Mouse (Mus musculus) embryonic facial prominence, embryonic 13.5 days (tissue): Measurements from ENCODE around the gene Zfyve1. TPM values are rescaled to one million over a fixed set of nuclear protein-coding genes. Genes with fewer than 3 reads are reported as not detected.

ENCODE experiments used
- ATAC-seq: fragments of 200-750 bp; cut with Nextera tagmentation; 2 replicates; pipeline ENCODE4 v1.8.0; 2017; ENCODE audit warnings: low read depth; ENCODE audit not compliant: insufficient number of reproducible peaks, insufficient read depth, low FRiP score, low TSS enrichment
- H3K27ac ChIP-seq: fragments of 300-500 bp; sonication (generic); 2 replicates; pipeline ENCODE4 v1.5.1; 2015; ENCODE audit warnings: moderate library complexity, mild to moderate bottlenecking, inconsistent platforms
- H3K27me3 ChIP-seq: fragments of 300-500 bp; sonication (generic); 2 replicates; pipeline ENCODE4 v1.6.1; 2015; ENCODE audit warnings: mild to moderate bottlenecking, inconsistent platforms
- H3K36me3 ChIP-seq: fragments of 300-500 bp; sonication (generic); 2 replicates; pipeline ENCODE4 v1.6.1; 2015; ENCODE audit warnings: mild to moderate bottlenecking, inconsistent platforms
- H3K4me1 ChIP-seq: fragments of 300-500 bp; sonication (generic); 2 replicates; pipeline ENCODE4 v1.6.1; 2015; ENCODE audit warnings: inconsistent platforms
- H3K4me2 ChIP-seq: fragments of 300-500 bp; sonication (generic); 2 replicates; pipeline ENCODE4 v1.6.1; 2015; ENCODE audit warnings: moderate library complexity, mild to moderate bottlenecking, inconsistent platforms
- H3K4me3 ChIP-seq: fragments of 300-500 bp; sonication (generic); 2 replicates; pipeline ENCODE4 v1.5.1; 2015; ENCODE audit warnings: mild to moderate bottlenecking, inconsistent platforms
- H3K9ac ChIP-seq: fragments of 300-500 bp; sonication (generic); 2 replicates; pipeline ENCODE4 v1.6.1; 2015; ENCODE audit warnings: mild to moderate bottlenecking, inconsistent platforms
- H3K9me3 ChIP-seq: fragments of 300-500 bp; sonication (generic); 2 replicates; pipeline ENCODE4 v1.6.1; 2016; ENCODE audit warnings: inconsistent platforms
- WGBS: fragments of 180-500 bp; shearing (Covaris S2); methylation state at CpG from one replicate; pipeline ENCODE4 v1.1.7; 2015; ENCODE audit warnings: mixed read lengths; 5-methylcytosine and 5-hydroxymethylcytosine counted together
- polyA plus RNA-seq: library from polyadenylated mRNA; unstranded; fragments of >200 nt; fragmentation: Nextera tagmentation; extraction: Ambion mirVana; gene quantifications from 2 replicates; pipeline ENCODE4 v1.2.1, GENCODE M21; 2015

Zfyve1 gene
- polyA plus RNA-seq, 1 experiment from 2014 or later, result 22.5 TPM

GRCm38 (mm10) chr12:83521083-83521482 lies 75.9 kb downstream of the Zfyve1 start:
- Histone ChIP-seq H3K36me3 (no peaks in the 10 kb centered on the region), H3K9me3 (no peaks in the 10 kb centered on the region), H3K4me1 (peaks cover 23% of the 10 kb centered on the region), H3K9ac (peak overlapping the region; percentile 75), H3K27ac (no peak overlapping the region), H3K27me3 (no peaks in the 10 kb centered on the region), H3K4me2 (peak overlapping the region; percentile 65), H3K4me3 (peak overlapping the region; percentile 60)
- WGBS, result 42% methylated on average over 8 of the region's 8 CpGs
- ATAC-seq, result no peak

GRCm38 (mm10) chr12:83520311-83520890 lies 76.6 kb downstream of the Zfyve1 start, which contains the start of gene Dcaf4:
Dcaf4 (plus strand) TSS chr12:83520466.
- Histone ChIP-seq H3K9ac (peak within 1 kb of the TSS; percentile 75), H3K27ac (peak within 1 kb of the TSS; percentile 65), H3K4me3 (peak within 1 kb of the TSS; percentile 60), H3K36me3 (no peaks in the 10 kb centered on the region), H3K9me3 (no peaks in the 10 kb centered on the region), H3K27me3 (no peaks in the 10 kb centered on the region), H3K4me2 (peak within 1 kb of the TSS; percentile 65), H3K4me1 (peaks cover 19% of the 10 kb centered on the region)
- WGBS, result under 1% methylated on average over 32 of the region's 32 CpGs
- ATAC-seq, result peak; percentile 96

- WGBS, result 78% methylated on average over 3 of the region's 3 CpGs
- ATAC-seq, result no peak
- H3K9me3 ChIP-seq, result no peaks in the 10 kb centered on the region
- no peak overlapping the region for H3K4me3 ChIP-seq
- no peaks in the 10 kb centered on the region for H3K27me3 ChIP-seq
- no peaks in the 10 kb centered on the region for H3K36me3 ChIP-seq
- H3K9ac ChIP-seq, result no peak overlapping the region
- no peak overlapping the region for H3K27ac ChIP-seq
- peaks cover 24% of the 10 kb centered on the region for H3K4me1 ChIP-seq
- H3K4me2 ChIP-seq, result no peak overlapping the region
Measured at GRCm38 (mm10) chr12:83517580-83517979, 79.4 kb downstream of the Zfyve1 start.

- no peaks in the 10 kb centered on the region for H3K9me3 ChIP-seq
- peaks cover 11% of the 10 kb centered on the region for H3K4me1 ChIP-seq
- no peak overlapping the region for H3K4me3 ChIP-seq
- no peak overlapping the region for H3K9ac ChIP-seq
- H3K27ac ChIP-seq, result no peak overlapping the region
- no peaks in the 10 kb centered on the region for H3K27me3 ChIP-seq
- H3K4me2 ChIP-seq, result no peak overlapping the region
- 73% methylated on average over 4 of the region's 4 CpGs for WGBS
- no peak for ATAC-seq
- H3K36me3 ChIP-seq, result no peaks in the 10 kb centered on the region
Measured at GRCm38 (mm10) chr12:83514216-83514615, 82.8 kb downstream of the Zfyve1 start.

- H3K4me3 ChIP-seq, result no peak overlapping the region
- H3K9me3 ChIP-seq, result no peaks in the 10 kb centered on the region
- ATAC-seq, result no peak
- H3K4me1 ChIP-seq, result peaks cover 11% of the 10 kb centered on the region
- H3K36me3 ChIP-seq, result no peaks in the 10 kb centered on the region
- H3K9ac ChIP-seq, result no peak overlapping the region
- no peaks in the 10 kb centered on the region for H3K27me3 ChIP-seq
- H3K27ac ChIP-seq, result no peak overlapping the region
- no peak overlapping the region for H3K4me2 ChIP-seq
- WGBS, result 25% methylated on average over 5 of the region's 5 CpGs
Measured at GRCm38 (mm10) chr12:83513185-83513584, 83.8 kb downstream of the Zfyve1 start.

GRCm38 (mm10) chr12:83512783-83513182 lies 84.2 kb downstream of the Zfyve1 start:
- Histone ChIP-seq H3K27me3 (no peaks in the 10 kb centered on the region), H3K4me2 (no peak overlapping the region), H3K36me3 (no peaks in the 10 kb centered on the region), H3K9me3 (no peaks in the 10 kb centered on the region), H3K27ac (no peak overlapping the region), H3K9ac (no peak overlapping the region), H3K4me3 (no peak overlapping the region), H3K4me1 (peaks cover 11% of the 10 kb centered on the region)
- WGBS, result 36% methylated on average over 4 of the region's 4 CpGs
- ATAC-seq, result no peak

- H3K4me3 ChIP-seq, result no peak overlapping the region
- WGBS, result 77% methylated on average over 5 of the region's 5 CpGs
- no peaks in the 10 kb centered on the region for H3K36me3 ChIP-seq
- peaks cover 11% of the 10 kb centered on the region for H3K4me1 ChIP-seq
- H3K27me3 ChIP-seq, result no peaks in the 10 kb centered on the region
- no peak overlapping the region for H3K9ac ChIP-seq
- no peak overlapping the region for H3K4me2 ChIP-seq
- no peak overlapping the region for H3K27ac ChIP-seq
- ATAC-seq, result no peak
- no peaks in the 10 kb centered on the region for H3K9me3 ChIP-seq
Measured at GRCm38 (mm10) chr12:83510586-83510985, 86.4 kb downstream of the Zfyve1 start.

GRCm38 (mm10) chr12:83506543-83506942 lies 90.5 kb downstream of the Zfyve1 start:
- Histone ChIP-seq H3K27ac (no peak overlapping the region), H3K4me2 (no peak overlapping the region), H3K27me3 (no peaks in the 10 kb centered on the region), H3K4me1 (no peaks in the 10 kb centered on the region), H3K9me3 (no peaks in the 10 kb centered on the region), H3K4me3 (no peak overlapping the region), H3K36me3 (no peaks in the 10 kb centered on the region), H3K9ac (no peak overlapping the region)
- no peak for ATAC-seq
- WGBS, result 87% methylated on average over 10 of the region's 10 CpGs

GRCm38 (mm10) chr12:83502190-83502589 lies 94.8 kb downstream of the Zfyve1 start:
- no peak for ATAC-seq
- Histone ChIP-seq H3K9me3 (no peaks in the 10 kb centered on the region), H3K9ac (no peak overlapping the region), H3K27ac (no peak overlapping the region), H3K4me1 (0 out of 2 replicates have a peak, but pooled peaks cover 5% of the 10 kb centered on the region), H3K4me3 (no peak overlapping the region), H3K27me3 (no peaks in the 10 kb centered on the region), H3K4me2 (no peak overlapping the region), H3K36me3 (no peaks in the 10 kb centered on the region)
- 3% methylated on average over 9 of the region's 9 CpGs for WGBS

GRCm38 (mm10) chr12:83499256-83499655 lies 97.8 kb downstream of the Zfyve1 start:
- Histone ChIP-seq H3K4me3 (no peak overlapping the region), H3K9ac (no peak overlapping the region), H3K4me2 (no peak overlapping the region), H3K27me3 (no peaks in the 10 kb centered on the region), H3K27ac (no peak overlapping the region), H3K36me3 (no peaks in the 10 kb centered on the region), H3K4me1 (0 out of 2 replicates have a peak, but pooled peaks cover 5% of the 10 kb centered on the region), H3K9me3 (no peaks in the 10 kb centered on the region)
- no peak for ATAC-seq
- 76% methylated on average over 5 of the region's 5 CpGs for WGBS

GRCm38 (mm10) chr12:83497959-83498358 lies 99.1 kb downstream of the Zfyve1 start:
- WGBS, result 74% methylated on average over 3 of the region's 3 CpGs
- ATAC-seq, result no peak

GRCm38 (mm10) chr12:83496736-83497135 lies 100.3 kb downstream of the Zfyve1 start:
- 91% methylated on average over 6 of the region's 6 CpGs for WGBS

More at GRCm38 (mm10) chr12:83497959-83498358, 99.1 kb downstream of the Zfyve1 start:
- Histone ChIP-seq H3K36me3 (no peaks in the 10 kb centered on the region), H3K27ac (no peak overlapping the region), H3K4me3 (no peak overlapping the region), H3K4me2 (no peak overlapping the region), H3K9me3 (no peaks in the 10 kb centered on the region), H3K4me1 (0 out of 2 replicates have a peak, but pooled peaks cover 5% of the 10 kb centered on the region), H3K9ac (no peak overlapping the region), H3K27me3 (no peaks in the 10 kb centered on the region)

More at GRCm38 (mm10) chr12:83496736-83497135, 100.3 kb downstream of the Zfyve1 start:
- H3K27ac ChIP-seq, result no peak overlapping the region
- no peak overlapping the region for H3K4me3 ChIP-seq
- ATAC-seq, result no peak
- no peaks in the 10 kb centered on the region for H3K36me3 ChIP-seq
- H3K4me2 ChIP-seq, result no peak overlapping the region
- 0 out of 2 replicates have a peak, but pooled peaks cover 5% of the 10 kb centered on the region for H3K4me1 ChIP-seq
- no peaks in the 10 kb centered on the region for H3K27me3 ChIP-seq
- H3K9me3 ChIP-seq, result no peaks in the 10 kb centered on the region
- H3K9ac ChIP-seq, result no peak overlapping the region
